Mouse (Mus musculus) spleen, embryonic (tissue): ENCODE measurements around the gene Slc3a2.

Experiments
- CTCF ChIA-PET: fragments of 350-600 bp; sonication (Branson Sonifier 250); formaldehyde crosslinking; loops from one replicate; lab custom pipeline; 2022; lab: Charles Lee

Gene Slc3a2

GRCm38 (mm10) chr19:8672859-8673258, 50.3 kb downstream of the Slc3a2 start:
- CTCF ChIA-PET: interaction anchor here (1.0 kb wide), 1 partner anchor 11 kb away, joined by 4 read pairs; no protein-coding TSS in a partner anchor

GRCm38 (mm10) chr19:8665746-8666145, 57.4 kb downstream of the Slc3a2 start:
- CTCF ChIA-PET: no interaction called here

GRCm38 (mm10) chr19:8664859-8665258, 58.3 kb downstream of the Slc3a2 start:
- CTCF ChIA-PET: no interaction called here

- CTCF ChIA-PET: no interaction called here
Measured at GRCm38 (mm10) chr19:8663911-8664421, 59.2 kb downstream of the Slc3a2 start.

- CTCF ChIA-PET: interaction anchor here (0.8 kb wide), 1 partner anchor 12 kb away, joined by 5 read pairs; no protein-coding TSS in a partner anchor
Measured at GRCm38 (mm10) chr19:8663360-8663839, 59.8 kb downstream of the Slc3a2 start, which contains the start of gene Chrm1. Gene Chrm1 (plus strand): TSS chr19:8663789.

GRCm38 (mm10) chr19:8662337-8662736, 60.8 kb downstream of the Slc3a2 start:
- CTCF ChIA-PET: interaction anchor here (0.8 kb wide), 1 partner anchor 13 kb away, joined by 5 read pairs; no protein-coding TSS in a partner anchor

DNA sequence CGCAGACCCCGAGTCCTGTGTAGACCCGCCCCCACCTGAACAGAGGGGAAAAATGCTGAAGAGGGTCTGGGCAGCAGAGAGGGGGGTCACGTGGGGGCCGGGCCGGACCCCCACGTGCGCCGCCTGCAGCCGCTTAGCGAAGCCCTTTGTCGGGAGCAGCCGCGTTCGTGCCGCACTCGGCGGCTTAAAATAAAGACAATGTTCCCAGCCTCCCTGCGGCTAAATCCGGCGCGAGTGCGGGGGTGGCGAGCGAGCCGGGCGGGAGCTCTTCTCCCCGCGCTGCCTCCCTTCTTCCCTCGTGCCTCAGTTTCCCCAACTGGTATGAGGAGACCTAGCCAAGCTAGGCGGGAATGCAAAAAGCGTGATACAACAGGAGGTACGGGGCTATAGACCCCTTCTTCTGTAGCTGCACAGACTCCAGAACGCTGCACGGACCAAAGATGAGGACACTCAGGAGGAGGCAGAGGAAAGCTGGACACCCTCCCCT, 61.3 kb downstream of the Slc3a2 start:
- CTCF ChIA-PET: no interaction called here
